Mouse (Mus musculus) liver, embryonic 16.5 days (tissue): Measurements from ENCODE around the gene Krtap16-1. TPM values are rescaled to one million over a fixed set of nuclear protein-coding genes. Genes with fewer than 3 reads are reported as not detected.

Experiments used
- polyA plus RNA-seq: library from polyadenylated mRNA; unstranded; fragments of >200 nt; fragmentation: Nextera tagmentation; extraction: Ambion mirVana; gene quantifications from 2 replicates; pipeline ENCODE4 v1.2.1, GENCODE M21; 2015

Gene Krtap16-1
- polyA plus RNA-seq, 1 experiment from 2014 or later = not detected

Other genes starting within 250 kb of the Krtap16-1 start
- gene Gm11595, start 213.7 kb downstream of the Krtap16-1 start, polyA plus RNA-seq = not detected in 2 replicates
- gene Krtap4-8, start 205.9 kb downstream of the Krtap16-1 start, polyA plus RNA-seq = not detected in 2 replicates
- gene Krtap4-9, start 201.4 kb downstream of the Krtap16-1 start, polyA plus RNA-seq = not detected in 2 replicates
- not detected in 2 replicates for gene Gm11596, start 193.1 kb downstream of the Krtap16-1 start, polyA plus RNA-seq
- gene Gm11569, start 187.7 kb downstream of the Krtap16-1 start, polyA plus RNA-seq = not detected in 2 replicates
- not detected in 2 replicates for gene Gm11554, start 182.2 kb downstream of the Krtap16-1 start, polyA plus RNA-seq
- gene Krtap4-13, start 176.7 kb downstream of the Krtap16-1 start, polyA plus RNA-seq = not detected in 2 replicates
- not detected in 2 replicates for gene Gm11564, start 170.9 kb downstream of the Krtap16-1 start, polyA plus RNA-seq
- gene 2300003K06Rik, start 148.5 kb downstream of the Krtap16-1 start, polyA plus RNA-seq = not detected in 2 replicates
- gene Krtap4-16, start 135.0 kb downstream of the Krtap16-1 start, polyA plus RNA-seq = not detected in 2 replicates
- not detected in 2 replicates for gene Gm11568, start 128.7 kb downstream of the Krtap16-1 start, polyA plus RNA-seq
- gene Gm11559, start 122.1 kb downstream of the Krtap16-1 start, polyA plus RNA-seq = not detected in 2 replicates
- not detected in 2 replicates for gene Krtap9-1, start 113.2 kb downstream of the Krtap16-1 start, polyA plus RNA-seq
- gene Gm11567, start 107.4 kb downstream of the Krtap16-1 start, polyA plus RNA-seq = not detected in 2 replicates
- not detected in 2 replicates for gene Krtap31-1, start 78.7 kb downstream of the Krtap16-1 start, polyA plus RNA-seq
- not detected in 2 replicates for gene Gm11565, start 71.8 kb downstream of the Krtap16-1 start, polyA plus RNA-seq
- gene Krtap31-2, start 50.3 kb downstream of the Krtap16-1 start, polyA plus RNA-seq = not detected in 2 replicates
- not detected in 2 replicates for gene Krtap9-5, start 38.1 kb downstream of the Krtap16-1 start, polyA plus RNA-seq
- not detected in 2 replicates for gene Krtap29-1, start 7.5 kb downstream of the Krtap16-1 start, polyA plus RNA-seq
- not detected in 2 replicates for gene Krtap17-1, start 7.4 kb upstream of the Krtap16-1 start, polyA plus RNA-seq
- not detected in 2 replicates for gene Krt33a, start 29.6 kb upstream of the Krtap16-1 start, polyA plus RNA-seq
- not detected in 2 replicates for gene Krt33b, start 43.3 kb upstream of the Krtap16-1 start, polyA plus RNA-seq
- gene Krt34, start 55.0 kb upstream of the Krtap16-1 start, polyA plus RNA-seq = not detected in 2 replicates
- gene Krt31, start 64.0 kb upstream of the Krtap16-1 start, polyA plus RNA-seq = not detected in 2 replicates
- gene Krt32, start 101.6 kb upstream of the Krtap16-1 start, polyA plus RNA-seq = not detected in 2 replicates
- gene Krt35, start 109.6 kb upstream of the Krtap16-1 start, polyA plus RNA-seq = not detected in 2 replicates
- gene Krt36, start 119.0 kb upstream of the Krtap16-1 start, polyA plus RNA-seq = not detected in 2 replicates
- gene Krt13, start 135.0 kb upstream of the Krtap16-1 start, polyA plus RNA-seq = not detected in 2 replicates
- 0.07 and 0.12 TPM in 2 replicates for gene Krt15, start 149.3 kb upstream of the Krtap16-1 start, polyA plus RNA-seq
- gene Krt19, start 162.1 kb upstream of the Krtap16-1 start, polyA plus RNA-seq = 2.8 and 9.4 TPM in 2 replicates
- not detected in 2 replicates for gene Krt9, start 206.6 kb upstream of the Krtap16-1 start, polyA plus RNA-seq
- 0.16 and 0.31 TPM in 2 replicates for gene Krt14, start 221.0 kb upstream of the Krtap16-1 start, polyA plus RNA-seq